Mouse (Mus musculus): Measurements from ENCODE around the gene Cnot8.

Cnot8 gene

DNA sequence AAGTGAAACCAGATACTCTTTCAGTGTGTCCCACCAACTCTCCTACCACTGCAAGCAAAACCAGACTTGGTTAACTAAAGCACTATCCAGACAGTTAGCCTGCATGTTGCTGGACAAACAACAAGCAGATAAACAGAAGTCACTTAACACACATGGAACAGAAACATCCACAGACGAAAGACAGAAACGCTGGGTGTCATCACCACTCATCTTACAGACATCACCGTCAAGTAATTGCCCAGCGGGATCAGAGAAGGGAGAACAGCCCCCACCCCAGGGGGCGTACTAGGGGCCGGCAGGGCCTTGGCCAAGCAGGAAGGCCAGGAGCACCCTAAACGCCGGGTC lies 63.8 kb downstream of the Cnot8 start:
- DNase-seq, result no peak
